Mouse (Mus musculus) heart, postnatal 10 days (tissue): Measurements from ENCODE around the gene Lrrc56. TPM values are rescaled to one million over a fixed set of nuclear protein-coding genes. Genes with fewer than 3 reads are reported as not detected.

ENCODE experiments used
- DNase-seq, 2 experiments: peaks; one replicate each; pipeline ENCODE4 v3.0.0; 2021
- intact Hi-C: fragments of 180-260 bp; cut with DNase I; formaldehyde crosslinking; loops from one replicate; pipeline ENCODE4 v1.15.1; 2025
- total RNA-seq, 2 experiments: library from RNA; stranded (reverse); gene quantifications; 2 replicates each; pipeline ENCODE4 v1.2.3; 2021

Gene Lrrc56
- total RNA-seq, 2 experiments from 2014 or later = 3.3 to 4.0 TPM

- DNase-seq = peak; percentile 91
- intact Hi-C loops = no loop called here
Measured at GRCm38 (mm10) chr7:141215101-141215879, 21.3 kb downstream of the Lrrc56 start, which contains the start of gene Rassf7. Gene Rassf7, plus strand, starts transcription at chr7:141215860.

DNA sequence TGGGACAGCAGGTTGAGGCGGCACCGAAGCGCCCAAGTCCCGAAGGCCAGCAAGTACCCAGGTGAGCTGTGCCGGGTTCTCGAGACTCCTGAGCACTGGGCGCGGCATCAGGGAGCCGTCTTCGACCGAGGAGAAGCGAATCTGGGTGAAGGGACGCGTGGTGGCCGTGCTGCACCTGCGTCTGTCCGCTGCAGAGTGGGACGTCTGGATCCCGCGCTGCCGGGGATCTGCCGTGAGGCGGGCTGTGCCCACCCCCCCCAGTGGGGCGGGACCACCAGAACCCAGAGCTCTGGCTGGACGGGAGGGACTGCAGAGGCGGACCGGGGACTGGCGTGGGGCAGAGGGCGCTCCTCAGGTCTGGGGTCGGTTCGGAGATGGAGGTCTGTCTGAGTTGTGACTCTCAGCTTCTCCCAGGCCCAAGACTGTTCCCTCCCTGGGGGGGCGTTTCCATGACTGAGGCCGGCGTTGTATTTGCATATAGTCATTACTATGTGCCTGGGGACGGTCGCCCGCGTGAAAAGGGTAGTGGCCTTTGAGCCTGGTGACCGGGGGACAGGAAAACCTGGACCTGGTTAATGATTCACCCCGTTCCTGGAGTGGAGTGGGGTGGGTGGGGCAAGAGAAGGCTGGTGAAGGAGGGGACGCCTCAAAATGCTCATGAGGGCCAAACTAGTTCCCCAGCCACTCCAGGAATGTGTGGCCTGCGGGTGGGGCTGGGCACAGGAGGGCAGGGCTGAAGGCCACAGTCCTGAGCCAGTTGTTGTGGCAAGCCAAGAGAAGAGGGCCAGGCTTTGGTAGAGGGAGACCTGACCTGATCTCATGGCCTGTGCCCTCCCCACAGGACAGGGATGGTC lies 22.1 kb downstream of the Lrrc56 start:
- intact Hi-C loops = no loop called here
- peak; percentile 39 to 55 for DNase-seq

DNA sequence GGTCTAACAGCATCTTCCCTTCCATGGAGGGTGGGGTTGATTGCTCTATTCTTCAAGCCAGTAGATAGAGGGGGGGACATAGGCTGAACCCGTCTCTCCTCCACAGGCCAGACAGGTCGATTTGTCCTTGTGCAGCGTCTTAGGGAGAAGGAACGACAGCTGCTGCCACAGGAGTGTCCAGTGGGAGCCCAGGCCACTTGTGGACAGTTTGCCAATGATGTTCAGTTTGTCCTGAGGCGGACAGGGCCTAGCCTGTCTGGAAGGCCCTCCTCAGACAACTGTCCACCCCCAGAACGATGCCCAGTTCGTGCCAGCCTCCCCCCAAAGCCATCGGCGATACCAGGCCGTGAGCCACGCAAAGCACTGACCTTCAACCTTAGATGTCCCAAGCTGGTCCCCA lies 22.9 kb downstream of the Lrrc56 start:
- intact Hi-C loops = no loop called here
- DNase-seq = no peak

DNA sequence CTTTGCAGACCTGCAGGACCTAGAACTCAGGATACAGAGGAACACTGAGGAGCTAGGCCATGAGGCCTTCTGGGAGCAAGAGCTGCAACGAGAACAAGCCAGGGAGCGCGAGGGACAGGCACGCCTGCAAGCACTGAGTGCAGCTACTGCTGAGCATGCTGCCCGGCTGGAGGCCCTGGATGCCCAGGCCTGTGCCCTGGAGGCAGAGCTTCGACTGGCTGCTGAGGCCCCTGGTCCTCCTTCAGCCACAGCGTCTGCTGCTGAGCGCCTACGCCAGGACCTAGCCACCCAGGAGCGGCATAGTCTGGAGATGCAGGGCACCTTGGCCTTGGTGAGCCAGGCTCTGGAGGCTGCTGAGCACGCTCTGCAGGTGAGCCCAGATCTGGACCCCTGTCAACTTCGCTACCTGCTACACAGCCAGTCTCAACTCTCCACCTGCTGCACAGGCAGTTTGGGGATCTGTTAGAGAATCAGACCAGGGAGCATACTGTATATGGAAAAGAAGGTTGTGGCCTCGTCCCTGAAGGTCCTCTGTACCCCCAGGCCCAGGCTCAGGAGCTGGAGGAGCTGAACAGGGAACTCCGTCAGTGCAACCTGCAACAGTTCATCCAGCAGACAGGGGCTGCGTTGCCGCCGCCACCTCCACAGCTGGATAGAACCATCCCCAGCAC lies 23.5 kb downstream of the Lrrc56 start:
- DNase-seq = no peak
- intact Hi-C loops = no loop called here

DNA sequence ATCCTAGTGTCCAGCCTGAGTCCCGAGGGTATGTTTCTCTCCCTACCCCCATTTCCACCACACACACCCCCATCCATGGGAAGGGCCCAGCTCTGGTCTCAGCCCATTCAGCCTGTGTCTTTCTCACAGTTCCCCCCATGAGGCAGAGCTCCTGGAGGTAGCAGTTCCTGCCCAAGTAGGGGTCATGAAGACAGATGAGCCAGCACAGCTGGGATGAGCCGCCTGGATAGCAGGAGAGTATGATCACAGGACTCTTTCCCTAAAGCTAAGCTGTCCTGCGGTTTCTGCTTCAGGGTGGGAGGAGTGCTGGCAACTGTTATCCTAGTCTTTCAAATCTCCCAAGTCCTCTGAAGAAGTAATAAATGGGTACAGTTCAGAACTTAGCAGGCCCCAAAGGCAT lies 24.2 kb downstream of the Lrrc56 start:
- intact Hi-C loops = no loop called here
- no peak for DNase-seq

DNA sequence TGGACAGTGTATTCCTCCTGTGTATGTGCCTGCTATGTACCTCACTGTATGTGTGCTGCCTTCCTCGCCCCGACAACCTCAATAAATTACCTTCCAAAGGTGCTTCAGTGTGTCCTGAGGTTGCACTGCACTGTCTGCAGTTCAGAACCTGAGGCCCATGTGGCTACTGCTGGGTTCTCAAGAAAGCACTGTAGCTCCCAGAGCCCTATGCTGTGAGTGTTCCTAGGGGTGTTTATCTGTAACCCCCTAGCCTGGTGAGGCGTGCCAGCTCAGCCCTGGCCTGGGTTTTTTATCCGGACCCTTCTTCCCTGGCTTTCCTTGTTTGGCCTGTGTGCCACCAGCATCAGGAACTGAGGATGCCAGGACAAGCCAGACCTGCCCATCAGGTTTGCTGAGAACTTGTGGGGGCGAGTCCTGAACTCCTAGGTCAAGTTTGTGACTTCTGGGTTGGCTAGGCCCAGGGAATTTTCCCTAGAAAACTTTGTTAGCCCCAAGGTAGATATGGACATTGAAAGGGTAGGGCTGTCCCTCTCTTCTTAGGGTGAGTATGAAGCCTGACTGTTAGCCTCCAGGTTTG lies 24.7 kb downstream of the Lrrc56 start:
- DNase-seq = no peak
- intact Hi-C loops = no loop called here

DNA sequence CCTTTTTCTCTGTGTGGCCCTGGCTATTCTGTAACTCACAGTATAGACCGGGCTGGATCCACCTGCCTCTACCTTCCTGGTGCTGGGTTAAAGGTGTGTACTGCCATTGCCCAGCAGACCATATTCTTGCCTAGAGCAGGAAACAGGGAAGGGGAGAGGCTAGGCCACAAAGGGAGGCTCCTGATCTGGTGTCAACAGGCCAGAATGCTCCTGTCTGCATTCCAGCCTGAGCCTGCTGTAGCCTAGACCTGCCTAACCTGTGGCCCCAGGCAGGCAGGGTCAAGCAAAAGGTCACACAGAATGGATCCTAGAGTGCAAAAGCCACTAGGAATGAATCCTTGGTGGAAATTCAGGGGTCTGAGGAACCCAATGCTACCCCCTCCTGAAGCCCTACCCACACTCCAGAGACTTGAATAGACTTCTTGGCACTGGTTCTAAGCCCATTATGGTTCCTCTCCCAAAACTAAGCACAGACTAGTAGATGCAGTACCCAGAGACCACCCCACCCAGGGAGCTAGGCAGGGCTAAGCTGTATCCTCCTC lies 25.7 kb downstream of the Lrrc56 start:
- intact Hi-C loops = no loop called here

DNA sequence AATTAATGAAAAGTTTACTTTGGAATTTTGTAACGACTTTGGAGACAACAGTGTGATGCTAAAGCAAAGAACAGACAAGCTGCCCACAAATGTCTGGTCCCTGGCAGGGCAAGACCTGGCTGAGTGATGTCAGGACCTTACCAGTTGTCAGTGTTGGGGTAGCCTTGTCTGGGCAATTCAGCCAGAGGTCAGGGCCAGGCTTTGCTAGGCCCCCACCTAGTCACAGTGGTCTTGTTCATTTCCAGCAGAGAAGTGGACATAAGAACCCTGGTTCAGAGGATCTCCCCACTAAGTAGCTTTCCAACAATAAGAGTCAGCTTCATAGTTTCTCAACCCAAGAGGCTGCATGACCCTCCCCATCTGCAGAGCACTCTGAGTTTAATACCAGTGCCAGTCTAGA lies 26.4 kb downstream of the Lrrc56 start:
- DNase-seq = no peak
- intact Hi-C loops = no loop called here

More for the DNA sequence above, 25.7 kb downstream of the Lrrc56 start:
- DNase-seq = no peak

DNA sequence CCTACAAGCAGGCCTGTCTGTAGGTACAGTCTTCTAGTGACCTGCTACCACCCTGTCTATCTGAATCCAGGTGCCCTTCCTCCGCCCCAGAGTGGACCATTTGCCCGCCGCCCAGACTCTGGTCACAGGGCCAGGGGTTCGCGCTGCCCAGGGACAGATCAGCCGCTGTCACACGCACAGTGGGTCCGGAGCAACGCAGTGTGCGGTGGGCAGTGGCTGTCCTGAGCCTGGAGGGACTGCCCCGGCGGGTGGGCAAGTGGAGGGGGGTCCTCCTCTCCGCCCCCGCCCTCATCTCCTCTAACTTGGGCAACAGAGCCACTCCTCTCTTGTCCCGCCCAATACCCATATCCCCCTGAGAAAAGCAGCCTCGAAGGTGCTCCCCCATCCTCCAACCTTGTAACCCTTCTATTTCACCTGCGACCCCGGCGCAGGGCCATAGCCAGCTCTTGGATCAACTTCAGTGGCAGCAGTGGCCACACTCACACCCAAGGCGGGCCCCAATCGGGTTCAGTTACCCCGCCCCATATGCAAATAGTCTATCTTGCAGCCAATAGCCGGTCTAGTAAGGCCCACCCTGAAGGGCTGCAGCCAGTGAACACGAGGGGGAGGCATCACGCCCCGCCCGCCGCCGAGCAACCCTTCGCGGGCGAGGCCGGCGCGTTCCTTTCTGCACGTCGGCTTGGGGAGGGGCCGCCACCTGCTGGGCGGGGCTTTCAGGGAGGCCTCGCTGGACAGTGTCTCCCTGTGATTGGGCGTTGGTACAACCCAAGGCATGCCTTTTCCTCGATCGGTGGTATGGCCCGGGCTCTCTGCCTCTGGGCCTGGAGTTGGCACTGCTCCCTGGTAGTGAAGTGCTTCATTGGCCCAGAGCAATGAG lies 27.5 kb downstream of the Lrrc56 start:
- peak; percentile 97 to 98 for DNase-seq
- intact Hi-C loops = no loop called here

DNA sequence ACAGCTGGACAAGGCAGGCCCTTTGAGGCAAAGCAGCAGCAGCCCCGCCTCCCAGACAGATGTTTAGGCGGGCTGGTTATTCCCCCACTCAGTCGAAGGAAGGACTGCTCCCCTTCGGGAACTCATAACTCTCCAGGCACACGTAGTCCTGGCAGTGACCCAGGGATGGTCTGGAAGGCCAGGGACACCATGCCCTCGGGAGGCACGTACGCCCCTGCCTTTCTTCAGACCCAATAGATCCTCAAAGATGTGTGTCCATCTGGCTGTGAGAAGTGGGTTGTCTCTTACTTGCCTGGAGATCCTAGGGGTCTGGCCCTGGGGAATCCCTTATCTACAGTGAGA lies 28.1 kb downstream of the Lrrc56 start:
- intact Hi-C loops = no loop called here
- no peak for DNase-seq

GRCm38 (mm10) chr7:141222696-141223215 lies 28.8 kb downstream of the Lrrc56 start:
- no peak for DNase-seq
- intact Hi-C loops = no loop called here

DNA sequence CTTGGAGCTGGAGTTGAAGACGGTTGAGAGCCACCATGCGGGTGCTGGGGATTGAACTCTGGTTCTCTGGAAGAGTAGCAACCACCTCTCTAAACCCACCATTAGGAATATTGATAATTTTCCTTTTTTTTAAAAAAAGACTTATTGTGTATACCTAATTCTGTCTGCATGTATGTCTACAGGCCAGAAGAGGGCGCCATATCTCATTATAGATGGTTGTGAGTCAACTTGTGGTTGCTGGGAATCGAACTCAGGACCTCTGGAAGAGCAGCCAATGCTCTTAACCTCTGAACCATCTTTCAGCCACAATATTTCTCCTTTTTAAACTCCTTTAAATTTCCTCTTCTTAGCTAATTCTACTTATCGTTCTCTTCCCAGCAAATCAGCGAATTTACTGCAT lies 32.6 kb downstream of the Lrrc56 start:
- DNase-seq = no peak
- intact Hi-C loops = no loop called here

DNA sequence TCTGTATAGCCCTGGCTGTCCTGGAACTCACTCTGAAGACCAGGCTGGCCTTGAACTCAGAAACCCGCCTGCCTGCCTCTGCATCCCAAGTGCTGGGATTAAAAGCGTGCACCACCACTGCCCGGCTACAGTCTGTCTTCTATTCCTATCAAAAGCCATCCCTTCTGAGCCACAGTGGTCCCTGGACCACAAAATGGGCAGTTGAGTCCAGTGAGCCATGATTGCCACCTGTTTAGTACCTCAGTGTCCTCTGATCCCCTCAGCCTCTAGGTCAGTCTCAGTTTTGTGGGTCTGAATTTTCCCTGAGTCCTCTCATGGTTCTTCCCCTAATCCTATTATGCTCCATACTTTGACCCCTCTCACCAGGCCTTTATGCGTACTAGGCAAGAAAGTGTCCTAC lies 33.8 kb downstream of the Lrrc56 start:
- intact Hi-C loops = loop anchor here (2.0 kb wide), 1 partner anchor 135 kb away; no protein-coding TSS in a partner anchor
- DNase-seq = no peak

- intact Hi-C loops = loop anchor here (2.0 kb wide), 1 partner anchor 134 kb away; no protein-coding TSS in a partner anchor
- DNase-seq = peak; percentile 93 to 97
Measured at GRCm38 (mm10) chr7:141228279-141229067, 34.5 kb downstream of the Lrrc56 start, which contains the start of gene Phrf1. Gene Phrf1, plus strand, starts transcription at chr7:141228784.

- DNase-seq = no peak
- intact Hi-C loops = loop anchor here (2.0 kb wide), 1 partner anchor 133 kb away; no protein-coding TSS in a partner anchor
Measured at GRCm38 (mm10) chr7:141229702-141230101, 35.7 kb downstream of the Lrrc56 start.

- intact Hi-C loops = no loop called here
- DNase-seq = no peak
Measured at GRCm38 (mm10) chr7:141230570-141230969, 36.6 kb downstream of the Lrrc56 start.

DNA sequence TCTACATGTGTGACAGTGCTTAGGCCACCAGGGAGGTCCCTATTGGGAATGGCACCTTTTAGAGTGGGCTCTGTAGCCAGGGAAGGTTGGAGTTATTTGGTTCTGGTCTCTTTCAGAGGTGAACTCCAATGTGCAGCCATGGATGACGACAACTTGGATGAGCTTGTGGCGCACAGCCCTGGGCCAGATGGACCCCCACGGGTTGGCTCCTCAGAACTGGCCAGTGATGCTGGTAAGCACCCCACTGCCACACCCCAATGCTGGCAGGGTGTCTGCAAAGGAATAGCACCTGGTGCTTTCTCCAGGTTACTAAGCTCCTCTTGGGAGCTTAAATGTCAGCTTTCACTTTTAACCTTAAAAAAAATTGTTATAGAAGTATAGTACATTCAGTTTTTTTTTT lies 37.2 kb downstream of the Lrrc56 start:
- intact Hi-C loops = no loop called here

DNA sequence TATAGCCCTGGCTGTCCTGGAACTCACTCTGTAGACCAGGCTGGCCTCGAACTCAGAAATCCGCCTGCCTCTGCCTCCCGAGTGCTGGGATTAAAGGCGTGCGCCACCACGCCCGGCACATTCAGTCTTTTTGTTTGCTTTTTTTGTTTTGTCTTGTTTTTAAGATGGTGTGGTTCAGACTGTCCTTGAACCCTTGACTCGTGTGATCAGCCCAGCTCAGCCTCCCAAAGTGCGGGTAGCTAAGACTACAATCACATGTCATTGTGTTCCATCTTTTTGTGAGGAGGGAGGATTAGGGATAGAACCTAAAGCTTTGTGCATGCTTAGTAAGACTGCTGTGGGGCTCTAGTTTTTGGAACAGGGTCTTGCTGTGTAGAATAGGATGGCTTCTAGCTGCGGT lies 37.6 kb downstream of the Lrrc56 start:
- intact Hi-C loops = no loop called here
- DNase-seq = no peak

More for the DNA sequence above, 37.2 kb downstream of the Lrrc56 start:
- no peak for DNase-seq
